Mouse (Mus musculus): ENCODE measurements around the gene Ing1.

DNA sequence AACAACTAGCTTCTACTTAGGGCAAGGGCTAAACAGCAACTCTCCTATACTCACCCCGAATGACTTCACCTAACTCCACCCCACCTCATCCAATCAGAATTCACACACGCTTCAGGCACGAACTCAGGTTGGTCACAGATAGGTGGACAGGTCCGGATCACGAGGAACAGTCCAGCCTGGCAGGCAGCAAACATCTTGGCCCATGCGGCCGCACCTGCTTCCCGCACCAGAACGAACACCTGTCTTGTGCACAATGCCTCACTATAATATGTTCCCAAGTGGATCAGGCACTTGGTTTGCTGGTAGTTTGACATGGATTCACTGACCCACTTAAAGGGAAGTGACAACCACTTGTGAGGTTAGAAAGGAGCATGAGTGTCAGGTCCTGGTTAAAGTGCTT, 53.5 kb downstream of the Ing1 start:
- TF ChIP-seq CTCF (IDR thresholded peaks at IDR 0.05; ENCODE audit: low read depth, low read length) (no peak), POLR2A (IDR thresholded peaks at IDR 0.05; ENCODE audit: extremely low read depth, insufficient read depth, low read length) (no peak)

Data from liver, adult 2 months (tissue).